Mouse (Mus musculus) cerebellum, adult 2 months (tissue): ENCODE measurements at regions not wholly inside any gene's neighbourhood (a gene's known extent, or its start where the extent isn't known, plus 50 kb on each side); places are given as distances from the start of the nearest gene placed in this dataset.

ENCODE experiments used
- CTCF ChIP-seq: fragments of 200-500 bp; IDR thresholded peaks from 2 replicates; pipeline ENCODE4 v1.5.1; 2011; ENCODE audit warnings: low read depth, mild to moderate bottlenecking, control low read depth, low read length, moderate library complexity, borderline replicate concordance; ENCODE audit not compliant: insufficient read depth
- POLR2A ChIP-seq: fragments of 200-500 bp; IDR thresholded peaks from 2 replicates; pipeline ENCODE4 v1.6.1; 2011; ENCODE audit warnings: low read length, control low read depth, borderline replicate concordance; ENCODE audit not compliant: insufficient read depth

DNA sequence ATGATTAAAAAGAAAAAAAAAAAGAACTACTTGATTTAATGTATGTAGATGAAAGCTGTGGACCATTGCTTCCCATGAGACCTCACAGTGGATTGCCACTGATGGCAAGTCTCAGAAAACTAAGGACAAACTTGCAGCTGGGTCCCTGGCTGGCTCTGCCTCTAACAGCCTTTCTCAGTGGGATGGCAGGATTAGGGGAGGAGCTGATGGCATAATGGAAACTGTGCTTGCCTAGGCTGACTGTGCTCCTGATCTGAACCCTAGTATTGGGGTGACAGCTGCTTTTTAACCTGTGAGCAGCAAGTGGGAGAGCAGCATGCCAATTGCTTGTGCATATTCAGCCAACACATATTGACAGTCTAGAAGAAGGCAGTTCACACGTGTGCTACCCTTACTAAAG, 156.9 kb upstream of the Elavl2 start:
- no peak for TF ChIP-seq CTCF
- TF ChIP-seq POLR2A = no peak
